Mouse (Mus musculus) gastrocnemius, postnatal 10 days (tissue): ENCODE results near the gene Arsg. TPM values are rescaled to one million over a fixed set of nuclear protein-coding genes. Genes with fewer than 3 reads are reported as not detected.

Experiments used
- DNase-seq: peaks from one replicate; pipeline ENCODE4 v3.0.0; 2021; ENCODE audit warnings: mixed read lengths
- total RNA-seq, 2 experiments: library from RNA; stranded (reverse); gene quantifications; 2 replicates each; pipeline ENCODE4 v1.2.3; 2021

Gene Arsg
- total RNA-seq, 2 experiments from 2014 or later = 9.3 to 12.3 TPM

DNA sequence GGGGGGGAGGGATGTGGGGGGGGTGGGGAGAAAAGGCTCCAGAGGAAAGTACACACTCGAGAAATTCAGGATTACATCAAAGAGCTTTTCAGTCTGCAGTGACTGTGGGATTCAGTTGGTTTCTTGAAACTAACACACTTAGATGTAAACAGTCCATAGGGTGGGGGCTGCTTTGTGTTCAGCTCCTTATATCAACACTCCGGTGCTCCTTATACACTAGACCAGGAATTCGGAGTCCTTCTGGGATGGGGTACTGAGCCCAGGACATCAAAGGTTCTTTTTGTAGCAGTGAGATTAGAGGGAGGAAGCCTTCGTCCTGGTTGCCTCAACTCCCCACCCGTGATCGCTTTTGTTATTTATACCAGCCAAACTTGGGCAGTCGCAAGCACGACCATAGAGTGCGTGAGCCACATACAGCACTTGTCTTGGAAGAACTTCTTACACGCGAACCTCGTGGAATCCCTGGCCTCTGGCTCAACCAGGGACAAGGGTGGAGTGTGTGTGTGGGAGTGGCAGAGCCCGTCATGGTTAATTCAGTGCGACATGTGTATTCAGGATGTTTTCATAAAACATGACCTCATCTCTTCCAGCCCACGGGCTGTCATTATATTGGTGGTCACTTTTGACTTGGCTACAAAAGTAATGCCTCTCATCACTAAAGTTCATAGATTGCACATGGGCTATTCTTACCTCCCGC lies 73.3 kb downstream of the Arsg start:
- DNase-seq = no peak

- DNase-seq = no peak
Observed at GRCm38 (mm10) chr11:109547652-109548051, 74.5 kb downstream of the Arsg start.

- DNase-seq = no peak
Observed at GRCm38 (mm10) chr11:109549599-109550290, 76.6 kb downstream of the Arsg start.

GRCm38 (mm10) chr11:109553921-109554320 lies 80.7 kb downstream of the Arsg start:
- DNase-seq = no peak

- DNase-seq = no peak
Observed at GRCm38 (mm10) chr11:109554443-109554842, 81.3 kb downstream of the Arsg start.

DNA sequence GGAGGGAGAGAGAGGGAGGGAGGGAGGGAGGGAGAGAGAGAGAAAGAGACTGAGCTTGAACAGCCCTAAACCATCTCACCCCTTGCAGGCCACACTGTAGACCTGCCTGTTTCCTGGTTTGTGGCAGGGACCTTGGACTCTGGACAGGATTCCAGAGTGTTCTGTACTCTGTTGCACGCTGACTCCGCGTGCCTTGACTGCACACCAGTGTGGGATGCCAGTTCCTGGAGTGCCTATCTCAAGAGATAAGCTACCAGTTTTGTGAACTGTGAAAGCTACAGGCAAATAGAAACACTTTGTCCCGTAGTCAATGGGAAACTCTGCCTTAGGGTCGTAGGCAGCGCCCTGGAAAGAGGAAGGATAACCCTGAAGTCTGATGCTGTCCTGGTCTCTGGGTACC lies 83.0 kb downstream of the Arsg start:
- DNase-seq = no peak

DNA sequence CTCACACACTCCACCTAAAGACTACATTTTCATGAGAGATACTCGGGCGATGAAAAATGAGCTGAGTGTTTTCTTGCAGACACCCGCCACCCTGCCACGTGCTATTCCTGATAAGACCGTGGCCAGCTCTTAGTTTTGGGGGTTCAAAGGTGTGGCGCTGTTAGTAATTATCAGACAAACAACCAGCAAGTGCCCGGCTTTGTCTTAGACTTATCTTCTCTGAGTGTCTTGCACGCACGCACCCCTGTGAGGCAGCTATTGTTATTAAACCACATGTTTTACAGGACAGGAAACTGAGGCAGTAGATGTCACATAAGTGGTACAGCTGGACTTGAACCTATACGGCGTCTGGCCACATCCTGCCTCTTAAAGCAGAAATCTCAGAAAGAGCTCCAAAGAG lies 84.2 kb downstream of the Arsg start:
- no peak for DNase-seq

DNA sequence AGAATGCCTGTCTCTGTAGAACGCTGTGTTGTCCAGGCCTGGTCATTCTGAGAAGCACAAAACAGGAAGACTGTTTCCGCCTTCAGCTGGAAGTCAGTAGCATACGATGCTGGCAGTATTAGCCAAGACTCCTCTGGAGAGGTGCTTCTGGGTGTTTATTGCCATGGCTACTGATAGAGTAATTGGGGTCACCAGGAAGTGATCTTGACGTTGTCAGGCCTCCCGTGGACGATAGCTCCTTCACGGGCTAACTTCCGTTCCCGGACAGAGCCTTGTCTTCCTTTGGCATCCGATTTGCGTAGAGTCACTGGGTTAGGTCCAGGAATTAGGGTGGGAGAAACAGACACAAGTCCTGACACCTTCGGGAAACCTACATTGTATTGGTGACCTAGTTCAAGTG lies 86.1 kb downstream of the Arsg start:
- no peak for DNase-seq

GRCm38 (mm10) chr11:109560793-109561257 lies 87.7 kb downstream of the Arsg start:
- DNase-seq = no peak

GRCm38 (mm10) chr11:109561445-109561844 lies 88.3 kb downstream of the Arsg start:
- DNase-seq = no peak

- no peak for DNase-seq
Observed at GRCm38 (mm10) chr11:109563708-109564107, 90.5 kb downstream of the Arsg start.

GRCm38 (mm10) chr11:109564466-109565214 lies 91.5 kb downstream of the Arsg start:
- peak; percentile 26 for DNase-seq

DNA sequence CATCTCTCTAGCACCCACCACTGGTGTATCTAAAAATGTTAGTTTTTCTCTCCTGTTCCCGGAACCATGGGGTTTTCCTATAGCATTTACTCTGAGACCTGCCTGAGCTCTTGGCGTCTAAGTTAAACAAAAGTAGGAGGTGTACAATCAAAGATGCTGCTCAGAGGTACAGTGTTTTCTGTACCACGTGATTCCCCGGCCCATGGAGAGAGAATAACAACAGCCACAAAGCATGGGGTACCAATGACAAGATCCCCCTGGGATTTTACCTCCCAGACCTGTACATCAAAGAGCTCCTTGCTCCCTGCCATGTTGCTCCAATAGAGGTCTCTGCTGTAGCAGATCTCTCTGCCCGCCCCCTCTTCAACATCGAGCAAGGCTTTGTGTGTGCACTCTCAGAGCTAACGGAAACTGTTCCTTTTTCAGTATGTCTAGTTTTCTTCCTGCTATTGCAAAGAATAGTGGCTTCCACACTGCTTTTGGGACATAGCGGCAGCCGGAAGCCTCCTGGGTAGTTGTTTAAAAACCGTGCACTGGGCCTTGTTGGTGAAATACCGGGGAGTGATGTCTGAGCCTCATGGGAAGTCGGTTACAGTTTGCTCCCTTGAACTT lies 95.9 kb downstream of the Arsg start:
- no peak for DNase-seq

DNA sequence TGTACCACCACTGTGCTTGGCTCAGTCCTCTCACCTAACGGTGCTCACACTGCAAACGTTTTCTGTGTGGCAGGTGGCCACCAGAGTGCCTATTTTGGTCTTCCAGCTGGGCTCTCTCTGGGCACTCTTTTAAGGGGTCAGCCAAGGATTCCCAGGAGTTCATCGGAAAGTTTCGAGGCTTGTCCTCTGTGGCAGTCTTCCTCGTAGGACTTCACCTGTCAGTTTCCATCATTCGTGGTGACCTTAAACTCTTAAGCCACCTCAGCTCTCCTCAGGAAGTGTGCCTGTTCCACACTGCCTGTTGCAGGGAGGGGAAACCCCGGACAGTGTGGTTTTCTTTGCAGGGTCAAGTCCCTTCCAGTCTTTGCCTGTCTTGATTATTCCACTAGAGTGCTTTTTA lies 96.6 kb downstream of the Arsg start:
- peak; percentile 35 for DNase-seq

DNA sequence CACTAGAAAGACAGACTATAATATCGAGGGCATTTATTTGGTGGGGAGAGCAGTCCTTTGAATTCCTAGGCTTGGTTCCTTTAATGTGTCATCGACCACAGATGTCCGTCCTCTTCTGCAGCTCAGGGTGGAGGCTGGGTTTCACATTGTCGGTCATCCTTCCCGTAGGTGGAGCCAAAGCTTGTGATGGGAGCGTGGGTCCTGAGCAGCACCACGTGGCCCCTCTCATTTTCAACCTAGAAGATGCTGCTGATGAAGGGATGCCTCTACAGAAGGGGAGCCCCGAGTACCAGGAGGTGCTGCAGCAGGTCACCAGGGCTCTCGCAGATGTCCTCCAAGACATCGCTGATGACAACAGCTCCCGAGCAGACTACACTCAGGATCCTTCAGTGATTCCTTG lies 98.9 kb downstream of the Arsg start:
- DNase-seq = no peak

- DNase-seq = no peak
Observed at GRCm38 (mm10) chr11:109574604-109575003, 101.4 kb downstream of the Arsg start.

DNA sequence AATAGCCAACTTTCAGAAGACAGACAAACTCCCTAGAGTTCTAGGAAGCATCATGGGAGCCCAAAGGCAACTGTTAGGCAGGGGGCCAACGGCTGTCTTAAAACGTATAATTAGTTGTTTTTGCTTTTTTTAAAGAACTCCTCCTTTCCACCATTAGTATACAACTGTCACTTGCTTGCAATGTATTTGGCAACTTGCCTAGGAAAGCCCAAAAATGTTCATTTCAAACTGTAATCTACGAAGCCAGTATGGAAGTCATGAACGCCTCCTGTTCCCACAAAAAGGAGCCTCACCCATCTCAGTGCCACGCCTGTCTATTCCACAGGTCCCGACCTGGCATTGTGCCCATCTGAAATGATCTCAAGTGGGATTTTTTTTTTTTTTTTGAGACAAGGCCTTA lies 102.7 kb downstream of the Arsg start:
- no peak for DNase-seq

GRCm38 (mm10) chr11:109578536-109578935 lies 105.4 kb downstream of the Arsg start:
- no peak for DNase-seq

- DNase-seq = no peak
Observed at GRCm38 (mm10) chr11:109579999-109580398, 106.8 kb downstream of the Arsg start.

GRCm38 (mm10) chr11:109583986-109584385 lies 110.8 kb downstream of the Arsg start:
- DNase-seq = no peak

DNA sequence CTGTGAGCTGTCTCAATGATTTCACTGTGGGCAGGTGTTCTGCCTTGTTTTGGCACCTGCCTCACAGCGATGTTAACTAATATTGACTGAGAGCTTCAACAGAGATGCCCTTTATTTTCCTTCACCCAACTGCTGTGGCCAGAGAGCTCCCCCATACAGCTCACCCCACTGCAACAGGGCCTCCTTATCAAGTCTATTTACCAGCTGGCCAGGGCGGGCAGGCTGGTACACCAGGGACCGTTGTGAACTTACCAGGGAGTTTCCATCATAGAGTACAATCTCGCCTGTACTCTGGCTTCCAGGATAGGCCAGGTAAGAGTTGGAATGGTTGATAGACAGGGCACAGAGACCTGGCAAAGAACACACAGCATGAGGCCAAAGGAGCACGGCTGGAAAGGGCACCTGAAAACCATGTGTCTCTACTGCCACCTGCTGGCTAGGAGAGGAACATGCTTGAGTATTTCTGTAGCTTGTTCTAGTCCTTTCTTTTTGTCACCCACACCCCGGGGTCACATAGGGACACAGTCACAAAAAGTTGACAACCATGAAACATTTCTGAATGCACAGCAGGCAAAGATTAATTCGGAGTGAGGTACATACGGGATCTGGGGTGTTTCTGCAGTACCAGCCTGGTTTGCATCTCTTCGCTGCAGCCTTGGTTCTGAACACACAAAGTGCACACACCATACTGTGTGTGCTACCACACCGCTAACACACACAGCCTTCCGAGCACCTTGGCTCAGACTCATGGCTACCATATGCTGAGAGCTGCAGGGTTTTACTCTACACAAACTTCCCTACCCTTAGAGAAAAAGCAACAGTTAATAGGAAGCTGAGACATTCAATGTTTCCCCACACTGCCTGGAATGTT lies 111.9 kb downstream of the Arsg start:
- DNase-seq = peak; percentile 65

DNA sequence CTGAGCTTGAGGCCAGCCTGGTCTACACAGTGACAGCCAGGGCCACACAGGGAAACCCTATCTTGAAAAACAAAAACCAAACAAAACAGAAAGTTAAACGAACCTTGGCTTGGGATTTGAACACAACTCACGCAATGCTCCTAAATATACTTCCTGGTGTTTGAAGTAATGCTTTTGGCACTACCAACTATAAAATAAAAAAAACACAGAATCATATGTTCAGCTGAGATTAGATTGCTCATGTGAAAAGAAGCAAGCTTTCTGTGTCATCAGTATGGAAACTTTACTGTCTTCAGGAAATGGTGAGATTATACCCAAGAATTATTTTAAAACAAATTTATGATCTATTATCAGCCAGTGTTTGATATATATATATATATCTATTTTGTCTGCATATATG lies 113.2 kb downstream of the Arsg start:
- no peak for DNase-seq
